In genomic region chr4:136206033-136206893, GRCm38 (mm10) we compare ENCODE assay signal across 8 mouse cellular contexts. TPM values are rescaled to one million over a fixed set of nuclear protein-coding genes. Genes with fewer than 3 reads are reported as not detected.
A peak's percentile ranks its signal among the peaks of the same experiment; 100 is the strongest.
DNase-seq lines count a peak whose midpoint lies in the region; ATAC-seq lines count a peak whose summit lies in the region.

TSS of gene Asap3 (plus strand) at chr4:136206365.

- intact Hi-C loops in gastrocnemius, postnatal 14 days (cut with DNase I; ENCODE audit: low total_unique reads) = no loop called here
- intact Hi-C loops in left cerebral cortex, postnatal 14 days (cut with DNase I) = no loop called here

- peak; percentile 88 for DNase-seq in adipocyte (ENCODE audit: low spot score)
- DNase-seq in embryo, embryonic 10 days (ENCODE audit: low spot score) = peak; percentile 100
- peak; percentile 99 for DNase-seq in gastrocnemius, postnatal 14 days
- peak; percentile 79 to 85 for DNase-seq in left cerebral cortex, postnatal 14 days (ENCODE audit: low spot score in 2 of 2)
- peak; percentile 98 for DNase-seq in mesoderm, embryonic 11.5 days (ENCODE audit: low read depth, low spot score)
- peak; percentile 71 to 79 for DNase-seq in right cerebral cortex, postnatal 36 days (ENCODE audit: low spot score in 2 of 2)
- DNase-seq in yolk sac, embryonic 10.5 days (ENCODE audit: low spot score) = peak; percentile 100

- ATAC-seq in inflammation-experienced regulatory T-cells, adult 6 months = peak; percentile 84

RNA-seq across cellular contexts. Expression of gene Asap3, which starts in this region (rescaled TPM):
- total RNA-seq in gastrocnemius, postnatal 14 days (2021) = 1 to 10 TPM; 4.0 to 5.9 TPM
- polyA plus RNA-seq in inflammation-experienced regulatory T-cells, adult 6 months (2017; shearing (Covaris generic)) = under 1 TPM in 1 of 3 experiments, not detected in 2; 0.16 TPM
- 1 to 10 TPM; 3.9 to 4.2 TPM for total RNA-seq in left cerebral cortex, postnatal 14 days (2021)

Comparison
In these comparisons a context has a peak if more than half of its experiments do, and no peak if none do; other contexts are left out.
1. Peak in every context shown above with its lines: DNase-seq and ATAC-seq.
2. Peak in ATAC-seq in inflammation-experienced regulatory T-cells, adult 6 months; RNA of the gene not detected or under 1 TPM.